Mouse (Mus musculus) megakaryocyte-erythroid progenitor cell, adult 5-6 weeks (primary cell): Measurements from ENCODE around the gene Nrgn. TPM values are rescaled to one million over a fixed set of nuclear protein-coding genes. Genes with fewer than 3 reads are reported as not detected.

ENCODE experiments used
- total RNA-seq, 2 experiments: library from RNA; stranded (forward) in 1 of 2; stranded (reverse) in 1 of 2; fragments of 200-1000, 215-1000 nt in 1 of 2; fragments of >200 nt in 1 of 2; fragmentation: Nextera tagmentation in 1 of 2; gene quantifications; 2 replicates each; pipeline ENCODE4 v1.2.3; 2014 to 2017

Gene Nrgn
- total RNA-seq, 2 experiments from 2014 or later: 7.1 to 16.8 TPM

Other genes starting within 250 kb of the Nrgn start
- gene Ccdc15, start 204.5 kb downstream of the Nrgn start, total RNA-seq (2014; fragmentation: Nextera tagmentation): 22.3 and 24.5 TPM in 2 replicates
- 12.8 and 23.2 TPM in 2 replicates for gene Ccdc15, start 204.5 kb downstream of the Nrgn start, total RNA-seq (2017)
- 0.70 TPM in 1 of 2 replicates, not detected in the other for gene Hepacam, start 185.6 kb downstream of the Nrgn start, total RNA-seq (2014; fragmentation: Nextera tagmentation)
- gene Hepacam, start 185.6 kb downstream of the Nrgn start, total RNA-seq (2017): not detected in 2 replicates
- gene Robo4, start 151.0 kb downstream of the Nrgn start, total RNA-seq (2014; fragmentation: Nextera tagmentation): 0.33 TPM in 1 of 2 replicates, not detected in the other
- gene Robo4, start 151.0 kb downstream of the Nrgn start, total RNA-seq (2017): 0.61 TPM in 1 of 2 replicates, not detected in the other
- 3.6 and 4.1 TPM in 2 replicates for gene Robo3, start 119.7 kb downstream of the Nrgn start, total RNA-seq (2014; fragmentation: Nextera tagmentation)
- gene Robo3, start 119.7 kb downstream of the Nrgn start, total RNA-seq (2017): 1.1 and 1.3 TPM in 2 replicates
- 15.0 and 36.3 TPM in 2 replicates for gene Msantd2, start 63.6 kb downstream of the Nrgn start, total RNA-seq (2014; fragmentation: Nextera tagmentation)
- 17.1 and 21.6 TPM in 2 replicates for gene Msantd2, start 63.6 kb downstream of the Nrgn start, total RNA-seq (2017)
- 0.45 TPM in 1 of 2 replicates, not detected in the other for gene Esam, start 24.8 kb downstream of the Nrgn start, total RNA-seq (2014; fragmentation: Nextera tagmentation)
- 2.1 and 4.5 TPM in 2 replicates for gene Esam, start 24.8 kb downstream of the Nrgn start, total RNA-seq (2017)
- not detected in 2 replicates for gene Vsig2, start 13.6 kb downstream of the Nrgn start, total RNA-seq (2014; fragmentation: Nextera tagmentation)
- not detected in 2 replicates for gene Vsig2, start 13.6 kb downstream of the Nrgn start, total RNA-seq (2017)
- 15.3 and 16.8 TPM in 2 replicates for gene Siae, start 2.8 kb upstream of the Nrgn start, total RNA-seq (2014; fragmentation: Nextera tagmentation)
- 9.6 and 11.3 TPM in 2 replicates for gene Siae, start 2.8 kb upstream of the Nrgn start, total RNA-seq (2017)
- 3.5 and 9.8 TPM in 2 replicates for gene Spa17, start 60.8 kb upstream of the Nrgn start, total RNA-seq (2014; fragmentation: Nextera tagmentation)
- gene Spa17, start 60.8 kb upstream of the Nrgn start, total RNA-seq (2017): 6.2 TPM in 1 of 2 replicates, not detected in the other
- 80.1 and 93.1 TPM in 2 replicates for gene Tbrg1, start 104.4 kb upstream of the Nrgn start, total RNA-seq (2014; fragmentation: Nextera tagmentation)
- gene Tbrg1, start 104.4 kb upstream of the Nrgn start, total RNA-seq (2017): 62.7 and 74.2 TPM in 2 replicates
- gene Panx3, start 116.3 kb upstream of the Nrgn start, total RNA-seq (2014; fragmentation: Nextera tagmentation): not detected in 2 replicates
- not detected in 2 replicates for gene Panx3, start 116.3 kb upstream of the Nrgn start, total RNA-seq (2017)
- not detected in 2 replicates for gene Olfr160, start 163.3 kb upstream of the Nrgn start, total RNA-seq (2014; fragmentation: Nextera tagmentation)
- gene Olfr160, start 163.3 kb upstream of the Nrgn start, total RNA-seq (2017): not detected in 2 replicates
- not detected in 2 replicates for gene Olfr874, start 192.2 kb upstream of the Nrgn start, total RNA-seq (2014; fragmentation: Nextera tagmentation)
- gene Olfr874, start 192.2 kb upstream of the Nrgn start, total RNA-seq (2017): not detected in 2 replicates
- gene Olfr875, start 219.0 kb upstream of the Nrgn start, total RNA-seq (2014; fragmentation: Nextera tagmentation): not detected in 2 replicates
- not detected in 2 replicates for gene Olfr875, start 219.0 kb upstream of the Nrgn start, total RNA-seq (2017)